Mouse (Mus musculus): ENCODE data around the gene Tpgs1. TPM values are rescaled to one million over a fixed set of nuclear protein-coding genes. Genes with fewer than 3 reads are reported as not detected.

Gene Tpgs1
- polyA plus RNA-seq, 1 experiment from 2014 or later: 48.2 TPM

Other genes starting within 250 kb of the Tpgs1 start
- gene Vmn2r83, start 200.6 kb upstream of the Tpgs1 start, polyA plus RNA-seq (2014; fragmentation: Nextera tagmentation; extraction: Ambion mirVana): not detected in 2 replicates
- 10.3 TPM in 2 replicates for gene Plpp2, start 135.6 kb upstream of the Tpgs1 start, polyA plus RNA-seq (2014; fragmentation: Nextera tagmentation; extraction: Ambion mirVana)
- 22.1 and 30.6 TPM in 2 replicates for gene Mier2, start 114.2 kb upstream of the Tpgs1 start, polyA plus RNA-seq (2014; fragmentation: Nextera tagmentation; extraction: Ambion mirVana)
- not detected in 2 replicates for gene Theg, start 82.0 kb upstream of the Tpgs1 start, polyA plus RNA-seq (2014; fragmentation: Nextera tagmentation; extraction: Ambion mirVana)
- not detected in 2 replicates for gene C2cd4c, start 55.3 kb upstream of the Tpgs1 start, polyA plus RNA-seq (2014; fragmentation: Nextera tagmentation; extraction: Ambion mirVana)
- 1.5 and 1.6 TPM in 2 replicates for gene Shc2, start 31.5 kb upstream of the Tpgs1 start, polyA plus RNA-seq (2014; fragmentation: Nextera tagmentation; extraction: Ambion mirVana)
- gene Odf3l2, start 23.6 kb upstream of the Tpgs1 start, polyA plus RNA-seq (2014; fragmentation: Nextera tagmentation; extraction: Ambion mirVana): not detected in 2 replicates
- 1.00 and 1.8 TPM in 2 replicates for gene Madcam1, start 4.8 kb upstream of the Tpgs1 start, polyA plus RNA-seq (2014; fragmentation: Nextera tagmentation; extraction: Ambion mirVana)
- 106 and 109 TPM in 2 replicates for gene Cdc34, start 12.8 kb downstream of the Tpgs1 start, polyA plus RNA-seq (2014; fragmentation: Nextera tagmentation; extraction: Ambion mirVana)
- gene Gzmm, start 19.7 kb downstream of the Tpgs1 start, polyA plus RNA-seq (2014; fragmentation: Nextera tagmentation; extraction: Ambion mirVana): 0.77 and 0.94 TPM in 2 replicates
- 989 and 1,200 TPM in 2 replicates for gene Bsg, start 35.1 kb downstream of the Tpgs1 start, polyA plus RNA-seq (2014; fragmentation: Nextera tagmentation; extraction: Ambion mirVana)
- 0.05 and 0.19 TPM in 2 replicates for gene Hcn2, start 47.3 kb downstream of the Tpgs1 start, polyA plus RNA-seq (2014; fragmentation: Nextera tagmentation; extraction: Ambion mirVana)
- 20.2 and 27.4 TPM in 2 replicates for gene Polrmt, start 77.2 kb downstream of the Tpgs1 start, polyA plus RNA-seq (2014; fragmentation: Nextera tagmentation; extraction: Ambion mirVana)
- 0.12 and 0.38 TPM in 2 replicates for gene Fgf22, start 85.7 kb downstream of the Tpgs1 start, polyA plus RNA-seq (2014; fragmentation: Nextera tagmentation; extraction: Ambion mirVana)
- 54.4 and 62.5 TPM in 2 replicates for gene Rnf126, start 97.6 kb downstream of the Tpgs1 start, polyA plus RNA-seq (2014; fragmentation: Nextera tagmentation; extraction: Ambion mirVana)
- 19.9 and 21.1 TPM in 2 replicates for gene Fstl3, start 107.9 kb downstream of the Tpgs1 start, polyA plus RNA-seq (2014; fragmentation: Nextera tagmentation; extraction: Ambion mirVana)
- 0.08 TPM in 1 of 2 replicates, not detected in the other for gene Prss57, start 121.6 kb downstream of the Tpgs1 start, polyA plus RNA-seq (2014; fragmentation: Nextera tagmentation; extraction: Ambion mirVana)
- 58.3 and 68.1 TPM in 2 replicates for gene Palm, start 124.2 kb downstream of the Tpgs1 start, polyA plus RNA-seq (2014; fragmentation: Nextera tagmentation; extraction: Ambion mirVana)
- gene Misp, start 151.6 kb downstream of the Tpgs1 start, polyA plus RNA-seq (2014; fragmentation: Nextera tagmentation; extraction: Ambion mirVana): 0.61 and 1.5 TPM in 2 replicates
- 62.7 and 78.9 TPM in 2 replicates for gene Ptbp1, start 185.1 kb downstream of the Tpgs1 start, polyA plus RNA-seq (2014; fragmentation: Nextera tagmentation; extraction: Ambion mirVana)
- 1.4 and 2.0 TPM in 2 replicates for gene Prtn3, start 205.1 kb downstream of the Tpgs1 start, polyA plus RNA-seq (2014; fragmentation: Nextera tagmentation; extraction: Ambion mirVana)
- 6.9 and 9.4 TPM in 2 replicates for gene Plppr3, start 205.3 kb downstream of the Tpgs1 start, polyA plus RNA-seq (2014; fragmentation: Nextera tagmentation; extraction: Ambion mirVana)
- gene Elane, start 216.9 kb downstream of the Tpgs1 start, polyA plus RNA-seq (2014; fragmentation: Nextera tagmentation; extraction: Ambion mirVana): 0.42 TPM in 1 of 2 replicates, not detected in the other
- not detected in 2 replicates for gene Cfd, start 221.5 kb downstream of the Tpgs1 start, polyA plus RNA-seq (2014; fragmentation: Nextera tagmentation; extraction: Ambion mirVana)
- gene Med16, start 239.6 kb downstream of the Tpgs1 start, polyA plus RNA-seq (2014; fragmentation: Nextera tagmentation; extraction: Ambion mirVana): 34.7 TPM in 2 replicates
- 4.6 TPM in 1 of 2 replicates, not detected in the other for gene Gm26602, start 241.5 kb downstream of the Tpgs1 start, polyA plus RNA-seq (2014; fragmentation: Nextera tagmentation; extraction: Ambion mirVana)
- gene Kiss1r, start 247.6 kb downstream of the Tpgs1 start, polyA plus RNA-seq (2014; fragmentation: Nextera tagmentation; extraction: Ambion mirVana): 0.19 and 0.70 TPM in 2 replicates

Data from heart, embryonic 14.5 days (tissue).